ENCODE assay signal across 7 mouse cellular contexts in genomic region chr4:135685906-135686567, GRCm38 (mm10). TPM values are rescaled to one million over a fixed set of nuclear protein-coding genes. Genes with fewer than 3 reads are reported as not detected.
A peak's percentile ranks its signal among the peaks of the same experiment; 100 is the strongest.
DNase-seq lines count a peak whose midpoint lies in the region; ATAC-seq and TF ChIP-seq lines count a peak whose summit lies in the region.

Gene Ifnlr1, plus strand, starts transcription at chr4:135686287.

- DNase-seq in ES-E14 (ENCODE audit: low read depth, low spot score): no peak
- DNase-seq in kidney, adult 18-20 months: peak; percentile 62
- peak; percentile 51 for DNase-seq in liver, embryonic 11.5 days (ENCODE audit: low spot score)
- peak; percentile 56 for DNase-seq in naive thymus-derived CD4-positive, alpha-beta T cell, adult 2 months (ENCODE audit: low read depth)
- DNase-seq in stomach, postnatal 0 days (ENCODE audit: low spot score): peak; percentile 81

- 2% methylated on average over 41 of the region's 41 CpGs for WGBS in liver, embryonic 11.5 days
- WGBS in stomach, postnatal 0 days: 1% methylated on average over 41 of the region's 41 CpGs

- H3K36me3 ChIP-seq in ES-E14 (ENCODE audit: control insufficient read depth, insufficient read depth, low read length, poor library complexity, severe bottlenecking): no peaks in the 10 kb centered on the region
- no peaks in the 10 kb centered on the region for H3K36me3 ChIP-seq in liver, embryonic 11.5 days (ENCODE audit: control insufficient read depth, insufficient read depth, low read length)
- no peaks in the 10 kb centered on the region for H3K36me3 ChIP-seq in stomach, postnatal 0 days (ENCODE audit: control insufficient read depth, insufficient read depth, low read length)

- peak; percentile 46 for ATAC-seq in granulocyte monocyte progenitor cell, adult 5-6 weeks (replicated peaks; ENCODE audit: poor library complexity, severe bottlenecking)
- ATAC-seq in liver, embryonic 11.5 days (replicated peaks; ENCODE audit: low FRiP score): no peak
- peak; percentile 78 for ATAC-seq in stomach, postnatal 0 days (ENCODE audit: low FRiP score, low TSS enrichment)

- TF ChIP-seq CTCF in bone marrow macrophage, adult 2 months (IDR thresholded peaks at IDR 0.05; ENCODE audit: low read depth, low read length): no peak
- no peak for TF ChIP-seq CTCF in stomach, postnatal 0 days (IDR thresholded peaks at IDR 0.05; ENCODE audit: low read depth)

- H3K4me1 ChIP-seq in ES-E14 (ENCODE audit: control insufficient read depth in 2 of 2, insufficient read depth in 2 of 2, low read length in 2 of 2, poor library complexity in 1 of 2): peaks cover 0 to 6% of the 10 kb centered on the region in 2 experiments; a peak in 1 of 4 replicates
- H3K4me1 ChIP-seq in bone marrow macrophage, adult 2 months (ENCODE audit: control insufficient read depth, insufficient read depth, low read length): no peaks in the 10 kb centered on the region
- H3K4me1 ChIP-seq in liver, embryonic 11.5 days (replicated peaks; ENCODE audit: control insufficient read depth, insufficient read depth, low read length): no peaks in the 10 kb centered on the region
- no peaks in the 10 kb centered on the region; the same call in 1 of the 2 replicates for H3K4me1 ChIP-seq in stomach, postnatal 0 days (replicated peaks; ENCODE audit: control insufficient read depth, insufficient read depth)

- H3K4me2 ChIP-seq in liver, embryonic 11.5 days: peak within 1 kb of the TSS; percentile 85
- H3K4me2 ChIP-seq in stomach, postnatal 0 days (replicated peaks; ENCODE audit: low read depth): peak within 1 kb of the TSS; percentile 98

- H3K9ac ChIP-seq in ES-E14 (ENCODE audit: insufficient read depth, low read depth, low read length, poor library complexity, severe bottlenecking): peak within 1 kb of the TSS; percentile 72
- H3K9ac ChIP-seq in liver, embryonic 11.5 days (ENCODE audit: low read depth, low read length): peak within 1 kb of the TSS; percentile 22; the same call in 1 of the 2 replicates
- H3K9ac ChIP-seq in stomach, postnatal 0 days (ENCODE audit: low read length): peak within 1 kb of the TSS; percentile 76

- H3K27ac ChIP-seq in ES-E14 (ENCODE audit: insufficient read depth, low read depth, low read length, poor library complexity, severe bottlenecking): no peak within 1 kb of the TSS
- H3K27ac ChIP-seq in bone marrow macrophage, adult 2 months (ENCODE audit: insufficient read depth, low read depth, low read length): no peak within 1 kb of the TSS
- H3K27ac ChIP-seq in liver, embryonic 11.5 days (ENCODE audit: low read depth, low read length): no peak within 1 kb of the TSS
- peak within 1 kb of the TSS; percentile 69 for H3K27ac ChIP-seq in stomach, postnatal 0 days (replicated peaks)

- no peak for TF ChIP-seq POLR2A in bone marrow macrophage, adult 2 months (IDR thresholded peaks at IDR 0.05; ENCODE audit: borderline replicate concordance, low read depth, low read length)

- H3K9me3 ChIP-seq in ES-E14 (ENCODE audit: control insufficient read depth, insufficient read depth, low read depth, low read length): no peaks in the 10 kb centered on the region
- no peaks in the 10 kb centered on the region for H3K9me3 ChIP-seq in liver, embryonic 11.5 days (ENCODE audit: control insufficient read depth, low read length)
- no peaks in the 10 kb centered on the region for H3K9me3 ChIP-seq in stomach, postnatal 0 days (ENCODE audit: control insufficient read depth, low read length)

- H3K27me3 ChIP-seq in liver, embryonic 11.5 days (replicated peaks; ENCODE audit: control insufficient read depth, insufficient read depth, low read length): peaks cover 53% of the 10 kb centered on the region
- no peaks in the 10 kb centered on the region for H3K27me3 ChIP-seq in stomach, postnatal 0 days (ENCODE audit: control insufficient read depth, insufficient read depth, low read length)

- H3K4me3 ChIP-seq in ES-E14 (ENCODE audit: insufficient read depth in 1 of 2, low read depth in 1 of 2, low read length in 2 of 2, poor library complexity in 1 of 2, severe bottlenecking in 1 of 2): peak within 1 kb of the TSS; percentile 71 to 73
- H3K4me3 ChIP-seq in bone marrow macrophage, adult 2 months (ENCODE audit: insufficient read depth, low read length): peak within 1 kb of the TSS; percentile 48
- peak within 1 kb of the TSS; percentile 58 for H3K4me3 ChIP-seq in liver, embryonic 11.5 days (ENCODE audit: low read depth, low read length)
- H3K4me3 ChIP-seq in stomach, postnatal 0 days (ENCODE audit: low read depth, low read length): peak within 1 kb of the TSS; percentile 62

- in situ Hi-C loops in ES-E14 (cut with MboI; ENCODE audit: low sequenced_read_pairs in 2 of 2, unreplicated experiment in 2 of 2): no loop called here

- TF ChIP-seq EP300 in stomach, postnatal 0 days (optimal IDR thresholded peaks at IDR 0.05): no peak

TF ChIP-seq in ES-E14, 5 proteins besides CTCF, POLR2A, EP300 and RAD21:
- no peak for TF ChIP-seq ZNF384 (IDR thresholded peaks at IDR 0.05; ENCODE audit: low read depth, low read length)
- TF ChIP-seq CHD2 (IDR thresholded peaks at IDR 0.05; ENCODE audit: low read depth, low read length): no peak
- no peak for TF ChIP-seq MAFK (IDR thresholded peaks at IDR 0.05; ENCODE audit: insufficient read depth, low read depth, low read length)
- no peak for TF ChIP-seq ZC3H11A (IDR thresholded peaks at IDR 0.05; ENCODE audit: borderline replicate concordance, low read depth, low read length)
TF ChIP-seq in ES-E14: peak in this region for 0.

RNA-seq across cellular contexts. Expression of gene Ifnlr1, which starts in this region (rescaled TPM):
- total RNA-seq in ES-E14 (2012; rRNA removed): 3.3 and 6.2 TPM in 2 replicates
- not detected in 2 replicates for polyA plus RNA-seq in bone marrow macrophage, adult 2 months (2012; ENCODE audit: insufficient read depth, insufficient read length, missing spikeins)
- total RNA-seq in granulocyte monocyte progenitor cell, adult 5-6 weeks (2014; fragmentation: Nextera tagmentation): not detected in 2 replicates
- total RNA-seq in granulocyte monocyte progenitor cell, adult 5-6 weeks (2017): 0.17 and 0.52 TPM in 2 replicates
- polyA plus RNA-seq in liver, embryonic 11.5 days (2014; fragmentation: Nextera tagmentation; extraction: Ambion mirVana): 0.07 and 0.13 TPM in 2 replicates
- polyA plus RNA-seq in stomach, postnatal 0 days (2015; fragmentation: Nextera tagmentation; extraction: Ambion mirVana): 1.9 and 2.1 TPM in 2 replicates

Comparison
In these comparisons a context has a peak if more than half of its experiments do, and no peak if none do; other contexts are left out.
1. Peak in ATAC-seq in granulocyte monocyte progenitor cell, adult 5-6 weeks; RNA of the gene not detected or under 1 TPM.
2. Peak in DNase-seq, H3K4me3 ChIP-seq, H3K9ac ChIP-seq and H3K4me2 ChIP-seq in liver, embryonic 11.5 days; RNA of the gene not detected or under 1 TPM.
3. H3K9ac ChIP-seq: peak in every context shown above with its lines; median percentile 76 in stomach, postnatal 0 days; 72 in ES-E14; 22 in liver, embryonic 11.5 days.